Comparison of ENCODE assay signal across 20 mouse cellular contexts in the genomic region with DNA sequence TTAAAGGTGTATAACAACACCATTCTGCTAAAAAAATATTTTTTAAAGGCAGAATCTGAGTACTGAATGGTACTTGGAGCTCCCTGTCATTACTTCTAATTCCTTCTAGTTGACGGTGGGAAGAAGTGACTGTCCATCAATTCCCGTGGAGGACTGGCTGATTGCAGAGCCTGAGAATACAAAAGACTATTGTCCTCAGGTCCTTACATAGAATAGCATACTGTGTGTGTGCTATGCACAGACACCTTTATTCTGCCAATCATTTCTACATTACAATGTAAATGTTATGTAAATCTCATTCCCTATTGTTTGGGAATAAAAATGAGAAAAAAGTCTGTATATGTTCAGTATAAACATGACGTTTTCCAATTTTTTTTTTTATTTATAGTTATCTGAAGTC.
"Had no signal": no experiment of that assay in that cellular context is flagged by ENCODE, and none has a peak within 500 bp of the region (broad histone marks: within the 10 kb centered on the region; RNA-seq: fewer than 3 reads in every experiment).

No protein-coding gene starts in this region.

- H3K4me1 ChIP-seq: intestine, embryonic 15.5 days; liver, embryonic 12.5 days; liver, embryonic 15.5 days; neural tube, embryonic 12.5 days; neural tube, embryonic 15.5 days had no signal

- H3K4me2 ChIP-seq: intestine, embryonic 15.5 days; limb, embryonic 13.5 days; liver, embryonic 12.5 days; liver, embryonic 15.5 days; lung, embryonic 15.5 days; neural tube, embryonic 12.5 days; neural tube, embryonic 15.5 days had no signal

- H3K9me3 ChIP-seq: intestine, embryonic 15.5 days; limb, embryonic 10.5 days; limb, embryonic 13.5 days; liver, embryonic 12.5 days; liver, embryonic 15.5 days; lung, embryonic 15.5 days; megakaryocyte, embryonic 14.5 days; neural tube, embryonic 12.5 days; neural tube, embryonic 15.5 days had no signal

- DNase-seq: kidney, adult 11 months; kidney, adult 9 months; kidney, postnatal 14 days; kidney, postnatal 4 days; liver; lung, adult 18-20 months; lung, postnatal 10 days; lung, postnatal 36 days; thymus, adult 2 months; thymus, postnatal 14 days had no signal

- H3K27ac ChIP-seq: intestine, embryonic 15.5 days; limb, embryonic 10.5 days; limb, embryonic 13.5 days; liver, embryonic 12.5 days; liver, embryonic 15.5 days; lung, embryonic 15.5 days; neural tube, embryonic 12.5 days; neural tube, embryonic 15.5 days; stomach, postnatal 0 days had no signal

- H3K9ac ChIP-seq: intestine, embryonic 15.5 days; limb, embryonic 13.5 days; liver, embryonic 12.5 days; liver, embryonic 15.5 days; lung, embryonic 15.5 days; neural tube, embryonic 12.5 days; neural tube, embryonic 15.5 days had no signal

- ATAC-seq: intestine, embryonic 15.5 days; liver, embryonic 12.5 days had no signal

- H3K36me3 ChIP-seq: intestine, embryonic 15.5 days; limb, embryonic 10.5 days; limb, embryonic 13.5 days; liver, embryonic 12.5 days; liver, embryonic 15.5 days; lung, embryonic 15.5 days; neural tube, embryonic 12.5 days; neural tube, embryonic 15.5 days had no signal

- H3K4me3 ChIP-seq: intestine, embryonic 15.5 days; limb, embryonic 10.5 days; limb, embryonic 13.5 days; liver, embryonic 12.5 days; liver, embryonic 15.5 days; lung, embryonic 15.5 days; megakaryocyte, embryonic 14.5 days; neural tube, embryonic 12.5 days; neural tube, embryonic 15.5 days had no signal

- H3K27me3 ChIP-seq: intestine, embryonic 15.5 days; limb, embryonic 13.5 days; liver, embryonic 12.5 days; liver, embryonic 15.5 days; lung, embryonic 15.5 days; megakaryocyte, embryonic 14.5 days; neural tube, embryonic 12.5 days; neural tube, embryonic 15.5 days had no signal
